Mouse (Mus musculus) layer of hippocampus, adult 2 months (tissue): Measurements from ENCODE around the gene Minpp1. TPM values are rescaled to one million over a fixed set of nuclear protein-coding genes. Genes with fewer than 3 reads are reported as not detected.
"Not testable (repeated sequence)": the region's sequence is repeated elsewhere in the genome, so short reads cannot be mapped to it uniquely, and the experiment has no call there.

Source experiments
- DNase-seq, 2 experiments: peaks; one replicate each; pipeline ENCODE4 v3.0.0; 2022; ENCODE audit warnings: low spot score in 2 of 2
- H3K27ac ChIP-seq: fragments of 200-600 bp; 2 replicates; pipeline ENCODE4 v1.8.1; 2022
- H3K4me3 ChIP-seq: fragments of 200-600 bp; 2 replicates; pipeline ENCODE4 v1.8.1; 2022; ENCODE audit warnings: mild to moderate bottlenecking
- CTCF ChIP-seq: fragments of 200-600 bp; conservative IDR thresholded peaks from 2 replicates; pipeline ENCODE4 v1.8.1; 2022; ENCODE audit warnings: antibody characterized with exemption, mild to moderate bottlenecking, moderate library complexity
- long read RNA-seq, 2 experiments: library from polyadenylated mRNA; stranded (forward); transcript quantifications; one replicate each; pipeline ENCODE4 v2.0.0; 2021; ENCODE audit warnings: borderline mapping rate in 2 of 2
- total RNA-seq, 2 experiments: library from RNA; stranded (reverse); gene quantifications; 2 replicates each; pipeline ENCODE4 v1.2.3; 2021

The Minpp1 gene
- 10 to 100 TPM; 58.2 to 64.3 TPM for total RNA-seq
- long read RNA-seq, experiment 1, transcript Minpp1-201 (5 exons, 2,613 nt) = major isoform, 113 of 117 reads
- long read RNA-seq, experiment 1, partial matches to known transcripts = 0 of 117 reads
- long read RNA-seq, experiment 1, other reads (novel, unspliced or antisense) = 4 of 117 reads
- long read RNA-seq, experiment 2, transcript Minpp1-201 (5 exons, 2,613 nt) = major isoform, 158 of 163 reads
- long read RNA-seq, experiment 2, partial matches to known transcripts = 3 of 163 reads
- long read RNA-seq, experiment 2, other reads (novel, unspliced or antisense) = 2 of 163 reads

GRCm38 (mm10) chr19:32485681-32486105, at the start of gene Minpp1:
TSS of gene Minpp1 (plus strand) at chr19:32485769.
- no peak for TF ChIP-seq CTCF
- H3K4me3 ChIP-seq = peak within 1 kb of the TSS; percentile 97
- H3K27ac ChIP-seq = peak within 1 kb of the TSS; percentile 93
- peak; percentile 79 to 91 for DNase-seq

- TF ChIP-seq CTCF = no peak
- no peak for DNase-seq
- no peak overlapping the region for H3K27ac ChIP-seq
- H3K4me3 ChIP-seq = no peak overlapping the region
These were observed 46.2 kb upstream of the Minpp1 start for GRCm38 (mm10) chr19:32439356-32439755.

- peak; percentile 69 for TF ChIP-seq CTCF
- no peak for DNase-seq
- no peak overlapping the region for H3K27ac ChIP-seq
These were observed 44.0 kb upstream of the Minpp1 start for GRCm38 (mm10) chr19:32441568-32441967.

GRCm38 (mm10) chr19:32448931-32449330, 36.6 kb upstream of the Minpp1 start:
- no peak for DNase-seq
- H3K27ac ChIP-seq = no peak overlapping the region
- TF ChIP-seq CTCF = no peak
- no peak overlapping the region for H3K4me3 ChIP-seq

More at GRCm38 (mm10) chr19:32441568-32441967, 44.0 kb upstream of the Minpp1 start:
- no peak overlapping the region for H3K4me3 ChIP-seq

GRCm38 (mm10) chr19:32452231-32452630, 33.3 kb upstream of the Minpp1 start:
- H3K4me3 ChIP-seq = no peak overlapping the region
- H3K27ac ChIP-seq = peak overlapping the region; percentile 64; the same call in 1 of the 2 replicates
- peak in 1 of 2 experiments; percentile 53 for DNase-seq

GRCm38 (mm10) chr19:32456744-32457143, 28.8 kb upstream of the Minpp1 start:
- no peak for TF ChIP-seq CTCF
- no peak for DNase-seq

More at GRCm38 (mm10) chr19:32452231-32452630, 33.3 kb upstream of the Minpp1 start:
- TF ChIP-seq CTCF = no peak

GRCm38 (mm10) chr19:32457631-32458030, 27.9 kb upstream of the Minpp1 start:
- not testable (repeated sequence) for H3K27ac ChIP-seq, DNase-seq, H3K4me3 ChIP-seq

More at GRCm38 (mm10) chr19:32456744-32457143, 28.8 kb upstream of the Minpp1 start:
- Histone ChIP-seq H3K27ac (no peak overlapping the region), H3K4me3 (no peak overlapping the region)

- Histone ChIP-seq H3K4me3 (no peak overlapping the region), H3K27ac (no peak overlapping the region)
- no peak for DNase-seq
- no peak for TF ChIP-seq CTCF
These were observed 22.5 kb upstream of the Minpp1 start for GRCm38 (mm10) chr19:32463037-32463436.

- no peak for DNase-seq
- Histone ChIP-seq H3K4me3 (no peak overlapping the region), H3K27ac (no peak overlapping the region)
These were observed 20.3 kb upstream of the Minpp1 start for GRCm38 (mm10) chr19:32465228-32465627.

GRCm38 (mm10) chr19:32466478-32466877, 19.1 kb upstream of the Minpp1 start, which contains the start of gene Rpl9-ps6:
TSS of gene Rpl9-ps6 (minus strand) at chr19:32466578.
- Histone ChIP-seq H3K27ac (no peak within 1 kb of the TSS), H3K4me3 (no peak within 1 kb of the TSS)
- TF ChIP-seq CTCF = no peak
- DNase-seq = no peak

More at GRCm38 (mm10) chr19:32465228-32465627, 20.3 kb upstream of the Minpp1 start:
- no peak for TF ChIP-seq CTCF

- DNase-seq = no peak
- no peak overlapping the region for H3K4me3 ChIP-seq
- H3K27ac ChIP-seq = no peak overlapping the region
- no peak for TF ChIP-seq CTCF
These were observed 18.2 kb upstream of the Minpp1 start for GRCm38 (mm10) chr19:32467325-32467724.

- DNase-seq = peak; percentile 53 to 54
These were observed 15.5 kb upstream of the Minpp1 start for GRCm38 (mm10) chr19:32470059-32470497.

GRCm38 (mm10) chr19:32470570-32471263, 14.9 kb upstream of the Minpp1 start:
- no peak overlapping the region for H3K4me3 ChIP-seq
- no peak for DNase-seq
- no peak overlapping the region for H3K27ac ChIP-seq
- TF ChIP-seq CTCF = no peak

More at GRCm38 (mm10) chr19:32470059-32470497, 15.5 kb upstream of the Minpp1 start:
- peak; percentile 96 for TF ChIP-seq CTCF
- Histone ChIP-seq H3K27ac (no peak overlapping the region), H3K4me3 (no peak overlapping the region)
